Mouse (Mus musculus): Measurements from ENCODE around the gene Ksr2.
A peak's percentile ranks its signal among the peaks of the same experiment; 100 is the strongest.

The Ksr2 gene

DNA sequence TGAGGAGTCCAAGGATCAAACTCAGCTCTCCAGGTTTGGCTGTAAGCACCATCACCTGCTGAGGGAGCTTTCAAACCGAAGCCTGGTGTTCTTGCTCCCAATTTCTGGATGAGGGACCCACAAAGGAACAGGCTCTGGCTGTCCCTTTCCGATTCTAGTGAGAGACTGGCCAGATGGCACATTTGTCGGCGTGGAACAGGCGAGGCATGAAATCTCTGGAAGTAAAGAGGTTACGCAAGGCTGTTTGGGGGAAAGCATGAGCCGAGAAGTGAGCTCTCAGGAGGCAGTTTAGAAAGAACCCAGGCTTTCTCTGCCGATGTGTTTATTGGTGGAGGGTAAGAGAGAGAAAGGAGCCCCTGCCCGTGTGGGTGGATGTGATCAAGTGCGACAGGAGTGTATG lies 109.2 kb downstream of the Ksr2 start:
- no peak for DNase-seq (ENCODE audit: low spot score in 2 of 2)

DNA sequence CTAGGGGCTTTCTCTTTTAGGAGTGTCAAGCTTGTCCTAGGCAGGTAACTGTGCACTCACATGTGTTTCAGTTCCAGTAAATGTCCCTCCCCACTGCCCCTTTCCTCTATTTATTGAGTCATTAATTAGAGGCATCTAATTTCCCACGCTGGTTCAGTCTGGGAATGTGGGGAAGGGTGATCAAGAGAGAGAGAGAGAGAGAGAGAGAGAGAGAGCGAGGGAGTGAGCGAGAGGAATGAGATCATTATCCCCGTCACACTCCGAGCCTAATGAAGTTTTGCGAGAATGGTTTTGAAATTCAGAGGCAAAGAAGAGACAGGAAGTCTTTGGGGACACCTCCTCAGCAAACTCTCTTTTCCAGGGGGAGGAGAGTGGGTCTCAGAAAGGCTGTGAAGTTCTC lies 117.2 kb downstream of the Ksr2 start:
- DNase-seq (ENCODE audit: low spot score in 2 of 2), result no peak

DNA sequence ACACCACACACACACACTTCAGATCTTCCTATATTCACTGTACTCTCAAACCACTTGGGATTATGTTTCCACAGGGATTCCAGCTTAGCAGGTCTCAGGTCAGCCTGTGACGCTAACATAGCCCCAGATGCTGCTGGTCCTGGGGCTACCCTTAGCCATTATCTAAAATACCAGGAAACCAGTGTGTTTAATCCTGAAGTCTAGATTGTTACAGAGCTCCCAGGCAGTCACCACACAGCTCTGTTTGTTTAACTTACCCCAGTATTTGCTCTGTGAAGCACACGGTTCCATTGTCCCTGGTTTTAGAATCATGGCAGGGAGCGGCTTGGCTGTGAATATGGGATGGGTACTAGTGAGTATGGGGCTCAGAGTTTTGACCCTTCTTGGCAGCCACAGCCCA lies 125.4 kb downstream of the Ksr2 start:
- no peak for DNase-seq (ENCODE audit: low spot score in 2 of 2)

DNA sequence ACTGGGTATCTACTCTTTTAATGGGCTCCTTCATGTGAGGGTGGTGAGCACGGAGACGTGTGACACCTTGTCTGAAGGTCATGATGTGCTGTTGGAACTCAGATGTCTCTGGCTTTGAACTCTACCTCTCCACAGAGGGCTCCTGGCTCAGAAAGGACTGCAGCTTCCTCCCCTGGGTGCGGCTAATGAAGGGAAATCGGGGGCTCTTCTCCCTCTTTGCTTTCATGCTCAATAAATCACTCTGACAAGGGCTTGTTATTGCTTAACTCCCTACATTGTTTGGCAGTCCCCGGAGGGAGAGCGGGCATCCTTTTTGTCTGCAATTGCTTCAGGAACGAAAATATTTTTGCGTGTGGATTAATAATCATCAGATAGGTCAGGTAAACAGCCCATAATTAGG lies 127.9 kb downstream of the Ksr2 start:
- no peak for DNase-seq (ENCODE audit: low spot score in 2 of 2)

DNA sequence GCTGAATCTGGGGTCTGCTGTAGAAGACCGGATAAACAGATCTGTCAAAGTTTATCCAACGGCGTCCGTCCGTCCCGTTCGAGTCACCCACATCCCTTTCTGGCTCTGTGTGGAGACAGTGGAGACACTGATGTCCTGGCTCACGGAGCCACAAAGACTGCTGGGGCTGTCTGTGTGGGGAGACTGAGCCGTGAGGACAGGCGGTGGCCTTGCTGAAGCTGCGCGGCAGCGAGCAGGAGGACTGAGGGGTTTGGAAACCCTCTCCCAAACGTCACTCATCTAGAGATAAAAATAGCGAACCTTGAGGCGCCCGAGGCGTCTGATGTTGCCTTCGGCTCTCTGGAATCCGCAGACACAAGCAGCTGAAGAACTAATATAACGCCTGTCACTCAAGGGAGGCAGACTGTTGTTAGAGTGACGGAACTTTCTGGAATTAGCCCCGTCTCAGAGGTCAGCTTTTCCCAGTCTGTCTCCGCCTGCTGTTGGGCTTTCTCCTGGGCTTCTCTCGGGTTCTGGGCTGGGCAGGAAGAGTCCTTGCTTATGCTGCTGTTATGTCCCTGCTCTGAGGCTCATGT lies 133.0 kb downstream of the Ksr2 start:
- no peak for DNase-seq (ENCODE audit: low spot score in 2 of 2)

DNA sequence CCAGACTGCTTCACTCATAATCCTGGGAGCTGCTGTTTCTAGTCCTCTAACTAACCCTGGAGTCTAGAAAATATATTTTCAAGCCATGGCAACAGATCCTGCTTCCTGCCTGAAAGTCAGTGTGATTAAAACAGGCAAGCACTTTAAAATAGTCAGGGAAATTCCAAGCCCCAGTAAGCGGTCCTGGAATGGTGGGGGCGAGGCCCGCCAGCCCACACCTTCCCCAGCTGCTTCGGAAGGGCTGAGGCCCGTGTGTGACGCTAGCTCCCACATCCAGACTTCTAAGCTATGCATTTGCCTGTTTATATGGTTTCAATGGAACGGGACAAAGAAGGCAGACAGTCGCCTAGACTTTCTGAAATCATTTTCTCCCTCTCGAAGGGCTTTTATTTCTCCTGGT lies 137.2 kb downstream of the Ksr2 start:
- no peak for DNase-seq (ENCODE audit: low spot score in 2 of 2)

DNA sequence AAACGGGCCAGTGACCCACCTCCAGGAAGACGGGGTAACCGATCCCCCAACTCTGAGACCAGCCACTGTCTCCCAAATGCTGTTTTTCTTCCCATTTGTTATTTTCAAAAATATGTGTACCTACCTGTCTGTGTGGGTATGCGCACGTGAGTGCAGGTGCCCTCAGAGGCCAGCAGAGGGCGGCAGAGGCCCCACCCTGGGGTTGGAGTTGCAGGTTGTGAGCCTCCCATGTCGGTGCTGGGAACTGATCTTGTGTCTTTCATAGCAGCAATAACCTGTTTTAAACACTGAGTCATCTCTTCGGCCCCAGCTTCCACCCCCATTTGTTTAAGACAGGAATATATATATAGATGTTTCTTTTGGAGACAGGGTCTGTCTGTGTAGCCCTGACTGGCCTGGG lies 138.3 kb downstream of the Ksr2 start:
- no peak for DNase-seq (ENCODE audit: low spot score in 2 of 2)

DNA sequence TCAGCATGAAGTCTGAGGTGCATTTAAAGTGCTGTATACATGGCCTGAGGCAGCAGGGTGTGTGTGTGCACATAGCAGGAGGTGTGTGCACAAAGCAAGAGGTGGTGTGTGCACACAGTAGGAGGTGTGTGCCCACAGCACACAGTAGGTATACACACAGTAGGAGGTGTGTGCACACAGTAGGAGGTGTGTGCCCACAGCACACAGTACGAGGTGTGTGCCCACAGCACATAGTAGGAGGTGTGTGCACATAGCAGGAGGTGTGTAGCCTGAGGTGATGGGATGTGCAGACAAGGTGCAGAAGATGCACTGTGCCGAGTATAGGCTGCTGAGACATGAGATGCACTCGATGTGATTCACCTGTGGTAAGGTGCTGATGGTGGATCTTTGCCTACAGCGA lies 140.7 kb downstream of the Ksr2 start:
- DNase-seq (ENCODE audit: low spot score in 2 of 2), result no peak

DNA sequence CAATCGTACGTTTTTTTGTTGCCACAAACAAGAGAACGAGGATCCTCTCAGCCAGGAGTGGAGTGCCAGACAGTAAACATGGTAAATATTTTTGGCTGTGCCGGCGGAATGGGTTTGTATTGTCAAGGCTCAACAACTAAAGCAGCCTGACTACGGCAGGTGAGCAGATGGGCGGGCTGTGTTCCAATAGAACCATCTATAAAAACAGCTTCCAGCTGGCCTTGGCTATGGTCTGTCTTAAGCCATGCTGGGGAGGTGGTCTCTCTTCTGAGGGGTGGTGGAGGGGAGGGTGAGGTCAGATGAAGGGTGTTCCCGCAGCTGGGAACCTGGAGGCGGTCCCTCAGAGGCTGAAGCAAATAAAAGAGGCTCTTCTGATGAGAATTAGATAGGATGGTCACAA lies 142.8 kb downstream of the Ksr2 start:
- DNase-seq (ENCODE audit: low spot score in 2 of 2), result no peak

DNA sequence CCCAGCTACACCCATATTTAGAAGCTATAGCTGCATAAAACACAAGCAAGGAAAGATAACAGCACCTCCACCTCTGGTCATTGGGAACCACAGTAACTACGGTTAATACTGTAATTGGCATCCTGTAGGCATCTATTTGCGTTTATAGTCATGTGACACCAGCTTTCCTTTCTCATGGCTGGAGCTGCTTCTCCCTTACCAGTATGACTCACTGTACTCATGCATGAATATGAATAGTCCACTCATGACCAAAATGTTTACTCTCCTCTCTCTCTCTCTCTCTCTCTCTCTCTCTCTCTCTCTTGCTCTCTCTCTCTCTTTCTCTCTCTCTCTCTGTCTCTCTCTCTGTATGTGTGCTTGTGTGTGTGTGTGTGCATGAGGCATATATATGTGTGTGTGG lies 147.3 kb downstream of the Ksr2 start:
- no peak for DNase-seq (ENCODE audit: low spot score in 2 of 2)

DNA sequence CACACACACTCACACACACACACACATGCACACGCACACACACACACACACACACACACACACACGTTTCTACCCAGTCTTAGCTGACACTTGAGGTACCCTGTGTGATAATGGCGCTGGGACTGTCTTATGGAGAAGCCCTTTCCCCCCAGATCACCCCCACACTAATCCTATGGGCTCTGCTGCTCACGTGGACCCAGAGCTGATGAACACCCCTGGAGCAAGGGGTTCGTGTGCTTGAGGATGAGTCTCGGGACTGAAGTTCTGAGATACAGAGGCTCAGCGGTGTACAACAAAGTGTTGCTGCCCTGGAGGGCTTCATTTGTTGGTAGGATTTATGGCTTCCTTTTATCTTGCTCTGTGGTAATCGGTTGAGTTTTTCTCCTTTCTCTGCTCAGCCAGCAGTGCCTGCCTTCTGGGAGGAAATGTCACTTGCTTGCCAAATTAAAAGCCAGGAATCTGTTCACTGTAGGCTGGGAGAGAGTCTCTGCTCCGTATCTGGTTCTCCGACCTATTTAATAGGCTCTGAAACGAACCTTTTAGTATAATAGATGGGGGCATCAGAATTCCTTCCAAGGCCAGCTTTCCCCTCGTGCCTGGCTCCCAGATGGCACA lies 152.4 kb downstream of the Ksr2 start:
- DNase-seq (ENCODE audit: low spot score in 2 of 2), result no peak

DNA sequence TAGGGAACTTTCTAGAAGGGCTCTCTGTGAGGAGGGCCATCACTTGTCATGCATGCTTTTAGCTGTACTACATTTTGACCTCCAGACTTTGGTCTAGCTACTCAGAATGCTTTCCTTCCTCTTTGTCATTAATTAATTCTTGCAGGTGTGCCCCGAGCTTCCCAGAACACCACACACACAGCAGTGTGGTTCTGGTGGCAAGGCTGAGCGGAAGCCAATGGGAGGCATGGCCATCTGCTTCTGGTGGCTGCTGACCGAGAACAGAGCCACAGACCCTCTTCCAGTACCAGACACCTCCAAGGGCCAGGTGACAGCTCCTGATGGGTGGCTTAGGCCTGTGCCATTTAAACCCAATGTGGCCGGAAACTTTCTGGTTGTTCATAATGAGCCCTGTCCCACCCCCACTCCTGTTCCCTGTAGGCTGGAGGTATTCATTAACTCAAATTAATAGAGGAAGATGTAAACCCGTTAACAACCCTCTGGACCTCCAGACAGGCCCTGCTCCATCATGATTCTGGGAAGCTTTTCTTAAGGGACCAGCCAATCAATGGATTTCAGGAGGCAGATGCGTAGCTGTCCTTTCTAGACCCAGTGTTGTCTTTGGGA lies 155.5 kb downstream of the Ksr2 start:
- no peak for DNase-seq (ENCODE audit: low spot score in 2 of 2)

DNA sequence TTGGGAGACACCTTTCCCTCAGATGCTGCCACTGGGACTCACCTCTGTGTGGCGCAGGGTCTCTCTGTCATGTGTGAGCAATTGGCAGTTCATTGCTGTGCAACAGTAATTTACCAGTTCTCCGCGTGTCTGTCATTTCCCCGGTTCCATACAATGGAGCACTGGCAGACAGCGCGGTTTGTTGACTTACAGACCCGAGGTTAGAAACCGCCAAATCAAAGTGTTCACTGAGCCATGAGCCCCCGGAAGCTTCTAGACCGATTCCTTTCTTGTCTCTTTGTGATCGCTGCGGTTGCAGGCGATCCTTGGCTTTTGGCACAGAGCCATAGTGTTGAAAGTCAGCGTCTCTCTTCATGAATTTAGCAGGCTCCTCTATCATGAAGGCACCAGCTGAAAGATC lies 158.6 kb downstream of the Ksr2 start:
- no peak for DNase-seq (ENCODE audit: low spot score in 2 of 2)

DNA sequence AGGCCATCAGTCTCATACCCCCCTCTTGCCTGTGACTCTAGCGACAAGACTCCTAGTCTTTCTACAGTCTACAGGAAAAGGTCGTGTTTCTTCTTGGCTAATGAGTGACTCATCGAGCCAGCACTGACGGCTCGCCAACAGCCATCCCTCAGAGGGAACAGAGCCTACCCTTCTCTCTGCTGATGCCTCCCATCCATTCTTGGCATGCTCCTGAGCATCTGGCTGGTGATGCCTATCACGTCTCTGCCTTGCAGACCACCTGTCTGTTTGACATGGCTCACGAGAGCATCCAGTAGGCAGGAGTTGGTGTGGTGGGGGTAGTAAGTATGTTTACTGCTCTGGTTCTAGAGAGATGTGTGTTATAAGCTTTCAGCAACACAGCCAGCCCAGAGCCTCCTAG lies 161.1 kb downstream of the Ksr2 start:
- DNase-seq (ENCODE audit: low spot score in 2 of 2), result no peak

DNA sequence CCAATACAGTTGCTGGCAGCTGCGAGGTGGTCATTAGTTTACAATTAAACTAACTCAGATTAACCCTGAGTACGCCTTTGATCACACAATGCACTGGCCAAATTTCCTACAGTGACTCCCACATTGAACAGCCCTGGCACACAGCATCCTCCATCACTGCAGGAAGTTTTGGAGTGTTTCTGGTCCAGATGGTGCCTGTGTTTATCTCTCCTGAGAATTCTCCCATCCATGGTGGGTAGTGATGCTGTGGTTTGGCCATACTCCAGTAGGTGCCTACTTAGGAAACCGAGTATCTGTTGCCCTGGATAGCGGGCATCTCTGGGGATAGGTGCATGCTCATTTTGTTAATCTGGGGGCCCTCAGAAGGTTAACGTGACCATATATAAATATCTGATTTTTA lies 163.8 kb downstream of the Ksr2 start:
- no peak for DNase-seq (ENCODE audit: low spot score in 2 of 2)

DNA sequence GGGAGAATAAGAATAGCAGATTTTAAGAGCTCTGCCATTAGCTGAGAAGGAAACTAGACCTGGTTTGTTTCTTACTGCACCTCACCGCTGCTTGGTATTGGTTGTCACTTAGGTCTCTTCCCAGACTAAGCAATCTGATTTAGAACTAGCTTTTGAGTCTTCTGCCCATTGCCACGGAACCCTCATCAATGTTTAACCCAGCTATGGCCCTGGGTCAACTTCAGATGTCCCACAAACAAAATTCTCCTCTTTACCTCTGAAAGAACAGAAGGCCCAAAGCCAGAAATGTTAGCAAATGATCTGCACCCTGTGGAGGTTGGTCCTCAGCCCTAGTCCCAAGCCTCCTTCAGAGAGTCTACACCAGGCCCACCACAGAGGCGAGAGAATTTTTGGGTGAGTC lies 167.9 kb downstream of the Ksr2 start:
- DNase-seq (ENCODE audit: low spot score in 2 of 2), result no peak

DNA sequence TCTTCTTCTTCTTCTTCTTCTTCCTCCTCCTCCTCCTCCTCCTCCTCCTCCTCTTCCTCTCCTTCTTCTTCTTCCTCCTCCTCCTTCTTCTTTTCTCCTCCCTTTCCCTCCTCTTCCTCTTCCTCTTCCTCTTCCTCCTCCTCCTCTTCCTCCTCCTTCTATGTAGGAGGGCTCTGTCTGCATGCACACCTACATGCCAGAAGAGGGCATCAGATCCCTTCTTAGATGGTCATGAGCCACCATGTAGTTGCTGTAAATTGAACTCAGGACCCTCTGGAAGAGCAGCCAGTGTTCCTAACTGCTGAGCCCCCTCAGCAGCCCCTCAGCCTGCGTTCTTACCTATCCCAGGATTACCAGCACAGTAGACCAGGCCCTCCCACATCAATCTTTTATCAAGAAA lies 170.6 kb downstream of the Ksr2 start:
- DNase-seq (ENCODE audit: low spot score in 2 of 2), result no peak

DNA sequence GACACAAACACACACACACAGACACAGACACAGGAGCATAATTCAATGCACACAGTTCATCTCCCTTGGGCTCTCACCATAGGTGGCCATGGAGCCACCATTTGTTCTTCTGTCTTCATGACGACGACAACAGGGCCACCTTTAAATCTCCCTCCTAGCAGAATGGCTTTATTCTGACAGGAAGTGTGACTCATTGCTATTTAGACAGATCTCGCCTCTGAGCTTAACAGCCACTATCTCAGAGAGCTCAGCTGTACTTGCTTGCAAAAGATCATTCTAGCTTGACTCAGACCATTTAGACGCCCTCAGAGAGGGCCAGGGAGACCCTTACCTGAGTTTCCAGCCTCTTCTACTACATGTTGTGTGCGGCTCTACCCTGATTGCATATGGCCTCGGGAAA lies 175.5 kb downstream of the Ksr2 start:
- DNase-seq (ENCODE audit: low spot score in 2 of 2), result no peak

DNA sequence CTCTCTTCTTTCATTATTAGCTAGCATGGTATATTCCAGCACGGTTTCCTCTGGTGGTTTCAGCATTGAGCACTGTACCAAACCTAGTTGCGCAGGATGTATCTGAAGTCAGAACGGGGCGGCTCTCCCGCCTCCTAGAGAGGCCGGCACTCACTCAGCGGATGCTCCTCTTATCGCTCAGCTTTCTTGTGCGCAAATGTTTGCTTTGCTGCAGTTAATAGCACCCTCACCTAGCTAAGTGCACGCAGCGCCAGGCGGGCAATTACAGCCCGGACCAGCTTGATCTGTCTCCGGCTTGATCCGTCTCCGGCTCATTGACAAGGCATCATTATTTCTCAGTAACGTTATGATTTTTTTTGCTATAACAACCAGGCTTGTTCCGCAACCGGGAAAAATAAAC lies 179.5 kb downstream of the Ksr2 start:
- no peak for DNase-seq (ENCODE audit: low spot score in 2 of 2)

DNA sequence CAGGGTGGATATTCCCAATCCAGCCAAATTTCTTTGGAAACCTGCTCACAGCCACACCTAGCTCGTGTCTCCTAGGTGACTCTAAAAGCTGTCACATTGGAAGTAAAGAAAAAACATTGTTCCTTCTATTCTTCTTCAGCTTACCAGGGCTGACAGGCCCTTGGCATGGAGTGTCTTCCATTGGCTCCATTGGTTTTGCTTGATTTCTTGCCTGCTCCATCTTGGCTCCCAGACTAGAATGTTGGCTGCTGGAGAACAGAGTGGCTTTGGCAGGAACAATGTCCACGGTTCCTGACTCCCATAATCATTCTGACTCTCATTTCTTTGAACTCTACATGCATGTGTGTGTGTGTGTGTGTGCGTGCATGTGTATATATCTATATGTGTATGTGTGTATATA lies 183.0 kb downstream of the Ksr2 start:
- no peak for DNase-seq (ENCODE audit: low spot score in 2 of 2)

DNA sequence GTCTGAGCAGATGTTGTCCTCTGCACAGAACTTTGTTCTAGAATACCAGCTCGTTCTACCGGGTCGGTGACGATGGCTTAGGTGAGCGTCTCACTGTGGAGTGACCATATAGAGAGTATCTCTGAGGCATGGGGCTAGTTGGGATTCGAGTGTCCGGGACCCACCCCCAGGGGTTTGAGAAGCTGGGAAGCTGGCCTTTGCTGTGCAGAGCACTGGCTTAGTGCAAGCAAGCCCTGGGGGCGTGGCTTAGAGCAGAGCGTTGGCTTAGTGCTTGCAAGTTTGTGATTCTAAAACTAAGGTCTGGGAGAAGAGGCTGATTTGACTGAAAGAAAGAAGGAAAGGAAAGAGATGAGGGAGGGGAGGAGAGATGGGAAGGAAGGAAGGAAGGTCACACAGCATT lies 188.2 kb downstream of the Ksr2 start:
- no peak for DNase-seq (ENCODE audit: low spot score in 2 of 2)

DNA sequence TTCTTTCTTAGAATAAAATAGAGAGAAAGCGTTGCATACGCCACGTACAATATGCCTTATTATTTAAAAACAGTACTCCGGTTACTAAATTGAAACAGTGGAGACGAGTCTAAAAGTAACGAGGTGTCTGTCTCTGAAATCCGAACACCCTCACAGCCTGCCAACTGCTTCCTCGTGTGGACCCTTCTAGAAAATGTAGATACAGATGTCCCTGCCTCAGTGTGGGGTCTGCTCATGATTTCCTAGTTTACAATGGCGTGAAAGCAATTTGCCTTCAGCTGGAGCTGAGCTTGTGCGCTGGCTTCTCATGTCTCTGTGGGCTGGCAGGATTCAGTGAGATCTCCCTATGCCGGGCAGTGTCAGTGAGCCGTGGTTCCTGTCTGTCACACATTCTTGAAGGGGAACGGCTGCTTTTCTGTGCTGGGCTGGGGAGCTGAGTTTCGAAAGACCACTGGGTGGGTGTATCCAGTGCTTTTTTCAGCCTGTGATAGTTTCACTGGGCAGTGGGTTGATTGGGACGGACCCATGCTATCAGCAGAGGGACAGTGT lies 194.0 kb downstream of the Ksr2 start:
- DNase-seq (ENCODE audit: low spot score in 2 of 2), result no peak

DNA sequence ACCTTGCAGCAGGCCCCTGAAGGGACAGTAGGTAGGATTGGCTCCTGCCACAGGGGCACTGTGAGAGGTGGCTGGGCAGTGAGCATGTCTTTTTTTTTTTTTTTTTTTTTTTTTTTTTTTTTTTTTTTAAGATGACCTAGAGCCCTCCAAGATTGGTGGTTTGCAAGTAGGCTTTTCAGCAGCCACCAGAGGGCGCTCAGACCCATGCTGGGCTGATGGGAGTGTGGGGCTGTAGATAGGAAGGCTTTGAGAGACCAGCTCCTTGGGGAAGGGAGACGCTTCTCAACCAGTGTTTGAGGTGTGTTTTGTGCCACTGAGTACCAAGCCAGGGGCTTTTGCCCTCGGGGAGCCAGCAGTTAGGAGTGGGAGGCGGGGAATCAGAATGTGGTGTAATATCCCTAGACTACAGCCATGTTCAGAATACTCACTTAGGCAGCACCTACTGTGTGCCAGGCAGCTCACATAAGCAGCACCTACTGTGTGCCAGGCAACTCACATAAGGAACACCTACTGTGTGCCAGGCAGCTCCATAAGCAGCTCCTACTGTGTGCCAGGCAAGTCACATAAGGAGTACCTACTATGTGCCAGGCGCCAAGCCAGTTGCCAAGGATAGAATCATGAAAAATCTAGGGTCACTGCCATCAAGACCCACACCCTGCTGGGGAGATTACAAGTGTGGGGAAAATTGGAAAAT lies 200.7 kb downstream of the Ksr2 start:
- peak in 1 of 2 experiments; percentile 14 for DNase-seq (ENCODE audit: low spot score in 2 of 2)

All from natural killer cell, adult 2 months (primary cell).